Mouse (Mus musculus) bone marrow macrophage, adult 2 months (primary cell): ENCODE measurements around the gene Capn8.

Experiments
- CTCF ChIP-seq: IDR thresholded peaks from 2 replicates; pipeline ENCODE4 v1.5.1; 2012; ENCODE audit warnings: low read depth, mild to moderate bottlenecking, low read length, moderate library complexity
- POLR2A ChIP-seq: IDR thresholded peaks from 2 replicates; pipeline ENCODE4 v1.6.1; 2012; ENCODE audit warnings: mild to moderate bottlenecking, low read depth, low read length, borderline replicate concordance

DNA sequence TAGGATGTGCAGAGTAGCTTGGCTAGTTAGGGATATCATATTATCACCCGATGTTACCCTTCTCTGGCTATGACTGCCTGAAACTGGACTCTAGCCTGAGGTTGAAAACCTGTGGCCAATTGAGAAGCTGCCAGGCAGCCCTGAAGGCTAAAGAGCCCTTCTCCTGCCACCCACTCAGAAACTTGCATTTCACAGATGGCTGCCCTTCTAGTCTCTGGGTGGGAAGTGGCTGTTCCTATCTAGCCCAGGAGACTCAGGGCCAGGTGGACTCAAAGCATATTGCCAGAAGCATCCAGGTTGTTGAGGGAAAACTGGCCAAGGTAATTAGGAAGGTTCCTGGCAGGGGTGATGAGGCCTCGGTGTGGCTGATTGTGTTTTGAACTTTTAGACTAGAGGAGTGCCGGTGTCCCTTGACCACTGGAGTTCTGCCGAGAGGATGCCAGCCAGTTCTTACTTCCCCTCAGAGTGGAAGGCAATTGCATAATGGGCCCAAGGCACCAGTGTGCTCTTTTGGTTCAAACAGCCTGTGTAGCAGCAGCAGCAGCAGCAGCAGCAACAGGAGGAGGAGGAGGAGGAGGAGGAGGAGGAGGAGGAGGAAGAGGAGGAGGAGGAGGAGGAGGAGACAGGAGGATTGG, 45.0 kb downstream of the Capn8 start:
- TF ChIP-seq CTCF (no peak), POLR2A (no peak)
